Mouse (Mus musculus) duodenum, adult 2 months (tissue): Measurements from ENCODE around the gene Brap. TPM values are rescaled to one million over a fixed set of nuclear protein-coding genes. Genes with fewer than 3 reads are reported as not detected.

Experiments used
- polyA plus RNA-seq: library from polyadenylated mRNA; depleted of rRNA; stranded (reverse); fragments of >200 nt; gene quantifications from 2 replicates; pipeline ENCODE4 v1.2.3, GENCODE M21; 2012; ENCODE audit warnings: low replicate concordance; rRNA removed

Gene Brap
- polyA plus RNA-seq = 11.3 and 12.9 TPM in 2 replicates

GRCm38 (mm10) chr5:121660059-121660896 is at the start of gene Brap, which contains the start of gene Acad10:
Gene Brap (plus strand): TSS chr5:121660563.
Gene Acad10 (minus strand): TSS chr5:121660514.

GRCm38 (mm10) chr5:121618592-121619513 is 41.5 kb upstream of the Brap start, which contains the start of gene Acad12:
Gene Acad12 (minus strand): TSS chr5:121618938.

GRCm38 (mm10) chr5:121711174-121711927 is 51.0 kb downstream of the Brap start, which contains the start of gene Atxn2:
Gene Atxn2 (plus strand): TSS chr5:121711337.

Other genes with a start within 250 kb of the Brap start
- 2.0 and 10.1 TPM in 2 replicates for gene Tmem116, start 208.7 kb upstream of the Brap start, polyA plus RNA-seq
- gene Erp29, start 208.1 kb upstream of the Brap start, polyA plus RNA-seq = 32.4 and 41.9 TPM in 2 replicates
- not detected in 2 replicates for gene Adam1b, start 157.1 kb upstream of the Brap start, polyA plus RNA-seq
- 2.1 and 2.3 TPM in 2 replicates for gene Adam1a, start 115.1 kb upstream of the Brap start, polyA plus RNA-seq
- not detected in 2 replicates for gene Gm42878, start 115.1 kb upstream of the Brap start, polyA plus RNA-seq
- 22.9 and 31.4 TPM in 2 replicates for gene Mapkapk5, start 114.7 kb upstream of the Brap start, polyA plus RNA-seq
- 386 and 645 TPM in 2 replicates for gene Aldh2, start 66.7 kb upstream of the Brap start, polyA plus RNA-seq
- 4.2 and 6.4 TPM in 2 replicates for gene Acad12, start 41.6 kb upstream of the Brap start, polyA plus RNA-seq
- gene Acad10, start within 50 bp of the Brap start, polyA plus RNA-seq = 5.1 and 6.2 TPM in 2 replicates
- 79.8 and 103 TPM in 2 replicates for gene Atxn2, start 50.8 kb downstream of the Brap start, polyA plus RNA-seq
- gene Sh2b3, start 177.1 kb downstream of the Brap start, polyA plus RNA-seq = 46.6 and 106 TPM in 2 replicates
- 133 and 307 TPM in 2 replicates for gene Pheta1, start 188.4 kb downstream of the Brap start, polyA plus RNA-seq